Mouse (Mus musculus) midbrain, embryonic 12.5 days (tissue): ENCODE data around the gene Gpr12. TPM values are rescaled to one million over a fixed set of nuclear protein-coding genes. Genes with fewer than 3 reads are reported as not detected.
"Not testable (repeated sequence)": the region's sequence is repeated elsewhere in the genome, so short reads cannot be mapped to it uniquely, and the experiment has no call there.

Experiments used
- ATAC-seq: fragments of 200-750 bp; cut with Nextera tagmentation; 2 replicates; pipeline ENCODE4 v1.8.0; 2017; ENCODE audit warnings: low read depth, moderate TSS enrichment, moderate library complexity; ENCODE audit not compliant: low FRiP score
- H3K27ac ChIP-seq: fragments of 300-500 bp; sonication (generic); replicated peaks from 2 replicates; pipeline ENCODE4 v1.5.1; 2016; ENCODE audit warnings: mild to moderate bottlenecking
- H3K27me3 ChIP-seq: fragments of 300-500 bp; sonication (generic); 2 replicates; pipeline ENCODE4 v1.6.1; 2016; ENCODE audit warnings: mild to moderate bottlenecking
- H3K36me3 ChIP-seq: fragments of 300-500 bp; sonication (generic); 2 replicates; pipeline ENCODE4 v1.6.1; 2016
- H3K4me1 ChIP-seq: fragments of 300-500 bp; sonication (generic); 2 replicates; pipeline ENCODE4 v1.6.1; 2016
- H3K4me2 ChIP-seq: fragments of 300-500 bp; sonication (generic); replicated peaks from 2 replicates; pipeline ENCODE4 v1.6.1; 2016; ENCODE audit warnings: mild to moderate bottlenecking, moderate library complexity
- H3K4me3 ChIP-seq: fragments of 300-500 bp; sonication (generic); 2 replicates; pipeline ENCODE4 v1.5.1; 2016; ENCODE audit warnings: mild to moderate bottlenecking
- H3K9ac ChIP-seq: fragments of 300-500 bp; sonication (generic); replicated peaks from 2 replicates; pipeline ENCODE4 v1.6.1; 2016; ENCODE audit warnings: mild to moderate bottlenecking, moderate library complexity
- H3K9me3 ChIP-seq: fragments of 300-500 bp; sonication (generic); 2 replicates; pipeline ENCODE4 v1.6.1; 2016; ENCODE audit warnings: mild to moderate bottlenecking
- WGBS: fragments of 180-500 bp; shearing (Covaris S2); methylation state at CpG from one replicate; pipeline ENCODE4 v1.1.7; 2016; 5-methylcytosine and 5-hydroxymethylcytosine counted together
- polyA plus RNA-seq: library from polyadenylated mRNA; unstranded; fragments of >200 nt; fragmentation: Nextera tagmentation; extraction: Ambion mirVana; gene quantifications from 2 replicates; pipeline ENCODE4 v1.2.1, GENCODE M21; 2016

The Gpr12 gene
- polyA plus RNA-seq, 1 experiment from 2014 or later, result 0.79 TPM

DNA sequence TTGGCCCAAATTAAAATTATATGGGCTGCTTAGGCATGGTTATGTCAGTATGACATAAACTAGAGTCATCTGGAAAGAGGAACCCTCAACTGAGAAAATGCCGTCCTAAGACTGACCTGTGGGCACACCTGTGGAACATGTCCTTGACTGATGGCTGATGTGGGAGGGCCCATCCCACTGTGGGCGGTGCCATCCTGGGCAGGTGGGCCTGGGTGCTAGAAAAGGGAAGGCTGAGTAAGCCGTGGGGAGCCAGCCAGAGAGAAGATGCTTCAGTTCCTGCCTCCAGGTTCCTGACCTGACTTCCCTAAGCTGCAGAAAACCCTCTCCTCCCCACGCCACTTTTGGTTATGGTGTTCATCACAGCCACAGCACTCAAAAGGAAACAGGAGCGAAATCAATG is 21.2 kb upstream of the Gpr12 start:
- 87% methylated on average over 5 of the region's 5 CpGs for WGBS
- no peak for ATAC-seq

DNA sequence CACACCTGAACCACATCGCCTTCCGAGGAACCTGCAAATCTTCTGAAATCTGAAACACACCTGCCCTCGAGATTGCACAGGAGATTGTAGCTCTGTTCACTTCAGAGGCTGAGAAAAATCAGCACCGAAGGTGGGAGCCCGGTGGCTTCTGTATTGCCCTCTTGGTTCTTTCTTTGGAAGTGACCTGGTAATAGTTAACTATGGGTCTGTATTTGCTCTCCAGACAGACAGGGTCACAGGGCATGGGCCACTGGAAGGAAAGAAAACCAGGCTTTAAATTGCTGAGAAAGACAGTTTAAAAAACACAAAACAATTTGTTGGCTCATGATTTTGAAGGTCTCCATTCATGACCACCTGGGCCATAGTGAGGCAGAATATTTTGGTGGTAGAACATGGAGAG is 14.9 kb upstream of the Gpr12 start:
- WGBS, result 89% methylated on average over 5 of the region's 5 CpGs
- ATAC-seq, result no peak
- H3K9me3 ChIP-seq, result no peaks in the 10 kb centered on the region
- no peaks in the 10 kb centered on the region for H3K36me3 ChIP-seq
- no peak overlapping the region for H3K9ac ChIP-seq
- no peak overlapping the region for H3K4me3 ChIP-seq
- H3K4me1 ChIP-seq, result no peaks in the 10 kb centered on the region
- no peak overlapping the region for H3K27ac ChIP-seq
- no peaks in the 10 kb centered on the region; the same call in 1 of the 2 replicates for H3K27me3 ChIP-seq
- H3K4me2 ChIP-seq, result no peak overlapping the region

More for the DNA sequence above, 21.2 kb upstream of the Gpr12 start:
- no peaks in the 10 kb centered on the region; the same call in 1 of the 2 replicates for H3K27me3 ChIP-seq
- no peaks in the 10 kb centered on the region for H3K9me3 ChIP-seq
- no peak overlapping the region for H3K4me2 ChIP-seq
- no peaks in the 10 kb centered on the region for H3K36me3 ChIP-seq
- H3K4me1 ChIP-seq, result peaks cover 3% of the 10 kb centered on the region; the same call in 1 of the 2 replicates
- H3K27ac ChIP-seq, result no peak overlapping the region
- H3K4me3 ChIP-seq, result no peak overlapping the region
- H3K9ac ChIP-seq, result no peak overlapping the region

DNA sequence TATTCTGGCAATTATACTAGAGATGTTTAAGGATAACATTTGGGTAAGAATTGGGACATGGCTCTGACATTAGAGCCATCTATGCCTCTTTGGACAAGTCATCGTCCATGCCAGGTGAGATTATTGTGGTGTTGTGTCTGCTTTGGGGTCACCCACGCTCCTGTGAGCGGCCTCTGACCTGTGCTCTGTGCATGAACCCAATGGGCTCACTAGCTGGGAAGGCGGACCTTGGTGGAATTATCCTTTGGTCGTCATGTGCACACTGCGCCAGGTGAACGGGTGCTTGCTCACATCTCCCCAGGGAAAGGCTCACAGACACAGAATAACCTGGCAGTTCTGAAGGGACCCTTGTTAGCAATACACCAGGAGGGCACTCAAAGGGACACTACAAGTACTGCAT is 14.2 kb upstream of the Gpr12 start:
- 86% methylated on average over 7 of the region's 7 CpGs for WGBS
- H3K4me2 ChIP-seq, H3K9me3 ChIP-seq, H3K27me3 ChIP-seq, H3K9ac ChIP-seq, H3K4me1 ChIP-seq, H3K36me3 ChIP-seq, H3K27ac ChIP-seq, ATAC-seq, H3K4me3 ChIP-seq: not testable (repeated sequence)

DNA sequence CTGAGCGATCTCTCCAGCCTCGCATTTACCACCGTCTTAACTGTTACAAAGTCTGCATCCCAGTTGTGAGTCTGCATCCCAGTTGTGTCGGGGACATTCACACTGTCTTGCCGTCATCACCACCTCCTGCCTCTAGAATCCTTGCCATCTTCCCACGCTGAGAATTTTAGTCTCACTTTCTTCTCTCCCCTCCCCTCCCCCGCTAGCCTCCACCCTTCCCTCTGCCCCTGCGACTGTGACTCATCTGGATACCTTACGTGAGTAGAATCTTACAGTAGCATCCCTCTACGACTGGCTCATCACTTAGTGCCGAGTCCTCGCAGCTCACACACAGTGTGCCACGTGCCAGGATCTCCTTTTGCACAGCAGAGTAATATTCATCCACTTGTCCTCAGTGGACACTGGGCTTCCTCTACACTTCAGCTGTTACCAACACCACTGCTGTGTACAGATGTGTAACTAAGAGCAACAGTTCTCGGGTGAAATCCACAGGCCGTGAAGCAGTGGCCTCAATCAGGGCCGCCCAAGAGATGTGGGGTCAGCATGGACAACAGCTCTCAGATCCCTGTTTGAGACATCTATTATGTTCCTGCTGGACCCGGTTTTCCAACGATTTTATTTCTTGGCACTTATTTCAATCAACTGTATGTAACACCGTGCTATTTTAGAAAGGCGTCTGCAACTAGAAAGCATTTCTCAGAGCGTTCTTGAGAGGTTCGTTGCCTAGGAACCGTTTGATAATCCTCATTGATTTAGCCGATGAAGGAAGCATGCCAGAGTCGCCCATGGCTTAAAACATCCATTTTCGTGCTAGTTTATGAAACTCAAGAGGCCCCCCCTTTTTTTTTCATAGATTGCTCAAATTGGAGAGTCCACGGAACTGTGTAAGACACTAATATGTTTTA is 13.4 kb upstream of the Gpr12 start:
- Histone ChIP-seq H3K27me3 (no peaks in the 10 kb centered on the region), H3K36me3 (no peaks in the 10 kb centered on the region), H3K9ac (no peak overlapping the region), H3K4me1 (no peaks in the 10 kb centered on the region), H3K4me2 (no peak overlapping the region), H3K9me3 (0 out of 2 replicates have a peak, but pooled peaks cover 5% of the 10 kb centered on the region), H3K27ac (no peak overlapping the region), H3K4me3 (no peak overlapping the region)
- ATAC-seq, result peak; percentile 44; the same call in 1 of the 2 replicates
- 72% methylated on average over 27 of the region's 27 CpGs for whole genome bisulfite sequencing

- Histone ChIP-seq H3K27ac (no peak overlapping the region), H3K4me3 (no peak overlapping the region), H3K9ac (no peak overlapping the region), H3K27me3 (no peaks in the 10 kb centered on the region), H3K4me1 (no peaks in the 10 kb centered on the region), H3K4me2 (no peak overlapping the region), H3K36me3 (no peaks in the 10 kb centered on the region), H3K9me3 (0 out of 2 replicates have a peak, but pooled peaks cover 5% of the 10 kb centered on the region)
- ATAC-seq, result no peak
- WGBS, result 93% methylated on average over 10 of the region's 10 CpGs
Measured at GRCm38 (mm10) chr5:146597503-146597874, 12.4 kb upstream of the Gpr12 start.

DNA sequence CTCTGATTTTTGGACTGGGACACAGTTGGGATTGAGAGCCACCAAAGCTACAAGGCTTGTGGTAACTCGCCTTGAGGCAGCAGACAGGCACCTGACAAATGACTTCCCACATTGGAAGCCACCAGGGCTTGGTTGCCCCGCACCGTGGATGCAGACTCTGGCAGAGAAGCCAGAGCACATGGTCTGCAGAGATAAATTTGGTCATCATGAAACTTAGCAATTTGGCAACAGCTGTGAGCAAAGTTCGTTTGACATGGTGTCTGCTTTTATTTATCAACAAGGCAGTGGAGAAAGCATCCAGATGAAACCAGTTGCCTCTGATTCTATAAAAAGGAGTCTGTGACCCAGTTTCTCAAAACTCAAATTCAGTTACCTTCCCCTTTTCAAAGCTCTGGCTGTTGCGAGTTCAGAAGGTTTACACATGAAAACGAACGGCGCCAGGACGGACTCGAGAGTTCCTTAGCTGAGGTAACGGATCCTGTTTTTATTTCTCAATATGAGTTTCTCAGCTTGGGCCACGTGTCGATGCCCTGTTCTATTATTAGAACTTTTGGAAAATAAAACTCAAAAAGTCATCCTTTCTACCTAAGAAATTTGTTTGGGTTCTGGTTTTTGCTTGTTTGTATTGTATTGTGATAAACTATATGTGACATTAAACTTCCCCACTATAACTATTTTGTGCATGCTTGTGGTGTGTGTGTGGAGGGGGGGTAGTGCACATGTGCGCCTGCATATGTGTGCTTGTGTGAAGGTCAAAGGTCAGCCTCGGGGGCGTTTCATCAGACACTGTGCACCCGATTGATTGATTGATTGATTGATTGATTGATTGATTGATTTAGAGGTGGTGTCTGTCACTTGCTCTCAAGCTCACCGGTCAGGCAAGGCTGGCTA is 11.8 kb upstream of the Gpr12 start:
- Histone ChIP-seq H3K27ac (no peak overlapping the region), H3K4me3 (no peak overlapping the region), H3K9ac (no peak overlapping the region), H3K4me1 (no peaks in the 10 kb centered on the region), H3K36me3 (no peaks in the 10 kb centered on the region), H3K27me3 (no peaks in the 10 kb centered on the region), H3K9me3 (0 out of 2 replicates have a peak, but pooled peaks cover 5% of the 10 kb centered on the region), H3K4me2 (no peak overlapping the region)
- 88% methylated on average over 18 of the region's 18 CpGs for WGBS
- ATAC-seq, result no peak

DNA sequence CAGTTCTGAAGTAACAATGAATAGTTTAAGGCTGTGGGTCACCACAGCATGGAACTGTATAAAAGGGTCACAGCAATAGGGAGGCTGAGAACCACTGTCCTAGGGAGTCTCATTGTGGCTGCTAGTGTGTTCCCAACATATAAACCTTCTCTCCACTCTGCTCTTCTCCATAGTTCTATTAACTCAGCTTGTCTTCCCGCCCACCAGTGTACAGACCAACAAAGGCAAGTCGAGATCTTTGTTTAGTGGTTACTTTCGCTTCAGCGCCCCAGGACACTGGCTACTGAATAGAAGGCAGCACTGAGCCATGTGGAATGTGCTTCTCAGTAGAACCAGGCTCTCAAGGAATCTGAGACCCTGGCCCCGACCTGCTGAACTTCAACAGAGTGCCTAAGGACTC is 7.5 kb upstream of the Gpr12 start:
- Histone ChIP-seq H3K9me3 (0 out of 2 replicates have a peak, but pooled peaks cover 5% of the 10 kb centered on the region), H3K27ac (no peak overlapping the region), H3K9ac (no peak overlapping the region), H3K27me3 (peaks cover 25% of the 10 kb centered on the region), H3K4me2 (no peak overlapping the region), H3K4me3 (no peak overlapping the region), H3K4me1 (no peaks in the 10 kb centered on the region; the same call in 1 of the 2 replicates), H3K36me3 (no peaks in the 10 kb centered on the region)
- peak; percentile 63; the same call in 1 of the 2 replicates for ATAC-seq
- WGBS, result 23% methylated on average over 5 of the region's 5 CpGs

GRCm38 (mm10) chr5:146591636-146592035 is 6.6 kb upstream of the Gpr12 start:
- ATAC-seq, result no peak
- H3K9ac ChIP-seq, result no peak overlapping the region

DNA sequence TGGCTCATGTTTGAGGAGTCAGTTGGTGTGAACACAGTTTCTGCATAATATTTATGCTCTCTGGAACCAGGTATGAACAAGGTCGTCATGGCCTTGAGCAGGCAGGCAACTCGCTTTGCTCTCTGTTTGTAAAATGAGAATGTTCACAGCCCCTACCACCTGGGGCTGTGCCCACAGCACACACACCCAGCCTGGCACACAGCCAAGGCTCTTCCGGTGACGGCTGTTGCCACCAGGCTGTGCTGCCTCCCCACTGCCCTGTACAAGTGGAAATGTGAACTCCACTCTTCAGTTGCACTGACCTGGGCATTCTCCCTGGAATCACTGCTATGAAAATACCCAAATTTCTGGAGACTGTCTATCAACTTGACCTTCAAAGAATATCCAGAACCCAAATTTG is 5.9 kb upstream of the Gpr12 start:
- H3K27ac ChIP-seq, result no peak overlapping the region
- H3K4me3 ChIP-seq, result no peak overlapping the region
- peaks cover 36% of the 10 kb centered on the region for H3K27me3 ChIP-seq
- H3K36me3 ChIP-seq, result no peaks in the 10 kb centered on the region
- no peaks in the 10 kb centered on the region; the same call in 1 of the 2 replicates for H3K4me1 ChIP-seq
- H3K4me2 ChIP-seq, result no peak overlapping the region
- H3K9ac ChIP-seq, result no peak overlapping the region
- ATAC-seq, result no peak
- 85% methylated on average over 4 of the region's 4 CpGs for WGBS
- 0 out of 2 replicates have a peak, but pooled peaks cover 5% of the 10 kb centered on the region for H3K9me3 ChIP-seq

More at GRCm38 (mm10) chr5:146591636-146592035, 6.6 kb upstream of the Gpr12 start:
- Histone ChIP-seq H3K27ac (no peak overlapping the region), H3K36me3 (no peaks in the 10 kb centered on the region), H3K27me3 (peaks cover 30% of the 10 kb centered on the region), H3K4me1 (no peaks in the 10 kb centered on the region; the same call in 1 of the 2 replicates), H3K9me3 (0 out of 2 replicates have a peak, but pooled peaks cover 5% of the 10 kb centered on the region), H3K4me3 (no peak overlapping the region), H3K4me2 (no peak overlapping the region)
- WGBS, result 91% methylated on average over 4 of the region's 4 CpGs

DNA sequence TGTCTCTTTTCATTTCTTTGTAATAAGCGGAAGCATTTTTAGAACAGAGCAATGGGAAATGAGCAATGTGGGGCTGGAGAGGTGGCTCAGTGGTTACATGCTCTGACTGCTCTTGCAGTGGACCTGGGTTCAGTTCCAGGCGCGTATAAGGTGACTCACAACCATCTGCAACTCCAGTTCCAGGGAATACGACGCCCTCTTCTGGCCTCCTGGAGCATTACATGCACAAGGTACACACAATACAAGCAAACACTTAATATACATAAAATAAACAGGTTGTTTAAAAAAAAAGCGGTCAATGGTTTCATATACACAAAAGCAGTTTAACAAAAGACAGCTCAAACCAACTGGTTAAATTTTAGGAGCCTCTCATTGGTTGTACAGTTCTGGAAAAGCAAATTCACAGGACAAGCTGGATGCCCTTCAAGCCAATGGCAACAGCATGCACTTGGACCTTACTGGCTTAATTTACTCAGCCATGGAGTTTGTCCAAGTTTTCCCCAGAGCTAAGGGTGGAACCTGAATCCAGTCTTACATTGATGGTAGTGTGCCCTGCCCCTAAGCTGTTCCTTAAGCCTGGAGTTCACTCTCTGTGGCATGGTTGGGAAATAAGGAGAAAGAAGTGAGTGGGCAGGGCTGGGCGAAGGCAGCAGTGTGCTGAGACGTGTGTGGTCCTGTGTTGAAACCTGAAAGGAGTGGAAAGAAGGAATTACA is 1.5 kb upstream of the Gpr12 start:
- peaks cover 69% of the 10 kb centered on the region for H3K27me3 ChIP-seq
- 70% methylated on average over 8 of the region's 8 CpGs for WGBS
- no peak for ATAC-seq

GRCm38 (mm10) chr5:146585307-146585651 is 240 bp upstream of the Gpr12 start:
- 17% methylated on average over 10 of the region's 10 CpGs for WGBS
- peak overlapping the region; percentile 88 for H3K4me2 ChIP-seq
- H3K4me1 ChIP-seq, result peaks cover 7% of the 10 kb centered on the region
- H3K27me3 ChIP-seq, result peaks cover 61% of the 10 kb centered on the region
- peak overlapping the region; percentile 53 for H3K4me3 ChIP-seq
- ATAC-seq, result no peak
- H3K36me3 ChIP-seq, result no peaks in the 10 kb centered on the region
- no peak overlapping the region for H3K27ac ChIP-seq
- H3K9ac ChIP-seq, result no peak overlapping the region; the same call in 1 of the 2 replicates
- no peaks in the 10 kb centered on the region for H3K9me3 ChIP-seq

More for the DNA sequence above, 1.5 kb upstream of the Gpr12 start:
- Histone ChIP-seq H3K4me3 (no peak overlapping the region), H3K9me3 (no peaks in the 10 kb centered on the region), H3K27ac (no peak overlapping the region), H3K9ac (no peak overlapping the region), H3K36me3 (no peaks in the 10 kb centered on the region), H3K4me1 (peaks cover 7% of the 10 kb centered on the region), H3K4me2 (no peak overlapping the region)
